Mouse (Mus musculus): ENCODE data around the gene Naif1.

DNA sequence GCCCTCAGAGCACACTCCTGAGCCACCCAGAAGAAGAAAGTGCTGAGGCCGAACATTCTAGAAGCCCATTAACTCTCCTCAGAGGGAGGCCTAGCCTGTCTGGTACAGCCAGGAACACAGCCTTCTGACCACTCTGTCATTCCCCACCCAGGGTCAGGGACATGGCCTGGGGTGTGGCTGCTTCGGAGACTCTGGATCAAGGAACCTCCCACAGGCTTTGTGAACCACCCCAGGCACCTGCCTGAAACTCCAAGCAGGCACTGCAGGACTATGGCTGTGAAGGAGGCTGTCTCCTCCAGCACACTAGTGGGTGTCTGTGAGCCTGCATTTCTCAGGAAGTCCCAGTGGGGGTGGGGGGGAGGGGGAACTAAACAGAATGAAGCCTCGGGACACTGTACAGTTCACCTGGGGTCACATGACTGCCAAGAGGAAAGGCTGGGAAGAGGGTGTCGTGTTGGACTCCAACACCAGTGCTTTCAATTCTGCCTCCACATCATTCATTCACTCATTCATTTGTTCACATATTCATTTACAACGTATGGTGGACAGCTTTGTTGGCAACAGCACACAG is 51.6 kb downstream of the Naif1 start:
- TF ChIP-seq POLR2A (IDR thresholded peaks at IDR 0.05; ENCODE audit: borderline replicate concordance, low read depth, low read length) (no peak), CTCF (IDR thresholded peaks at IDR 0.05; ENCODE audit: low read depth, low read length) (no peak)
